Comparison of ENCODE assay signal across 8 mouse cellular contexts in the genomic region with DNA sequence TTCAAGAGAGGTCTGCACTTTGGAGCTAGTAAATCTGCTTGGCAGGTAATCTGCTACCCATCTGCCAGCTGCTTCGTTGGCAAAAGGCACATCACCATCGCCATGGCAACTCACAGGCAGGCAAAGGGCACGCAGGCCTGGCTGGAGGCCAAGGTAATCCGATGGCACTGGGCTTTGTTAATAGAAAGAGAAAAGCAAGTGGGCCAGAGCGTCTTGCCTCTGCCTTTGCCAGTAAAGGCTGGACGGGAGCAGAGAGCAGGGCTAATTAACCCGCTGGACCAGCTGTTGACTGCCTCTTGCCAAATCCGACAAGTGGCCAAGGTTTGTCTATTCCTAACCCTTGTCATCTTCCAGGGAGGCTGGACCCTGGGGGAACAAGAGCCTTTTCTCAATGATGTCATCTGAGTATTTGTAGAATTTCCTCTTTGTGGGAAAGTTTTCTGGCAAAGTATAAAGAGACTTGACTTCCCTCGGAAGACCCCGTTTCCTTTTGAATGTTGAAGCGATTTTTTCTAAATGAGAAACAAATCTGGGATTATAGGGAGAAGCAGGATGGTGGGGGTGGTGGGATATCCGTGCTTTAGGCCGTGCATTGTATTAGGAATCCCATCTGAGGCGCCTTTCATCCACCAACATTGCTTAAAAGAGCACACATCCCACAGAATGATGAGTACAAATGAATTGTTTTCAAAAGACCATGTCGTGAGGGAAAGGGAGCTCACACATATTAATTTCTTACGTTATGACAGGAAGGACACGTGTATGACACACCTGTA.
A peak's percentile ranks its signal among the peaks of the same experiment; 100 is the strongest.
DNase-seq lines count a peak whose midpoint lies in the region; ATAC-seq lines count a peak whose summit lies in the region.

No protein-coding gene starts in this region.

- peaks cover 14% of the 10 kb centered on the region for H3K4me1 ChIP-seq in hindbrain, embryonic 10.5 days (replicated peaks)

- DNase-seq in R1 (ENCODE audit: low read depth, low spot score), result peak; percentile 2
- DNase-seq in cerebellum, adult 18-20 months, result peak; percentile 56 to 58
- DNase-seq in forelimb bud, embryonic 11.5 days (ENCODE audit: low read depth, low spot score), result peak; percentile 26
- peak; percentile 53 for DNase-seq in hindbrain, embryonic 10.5 days (ENCODE audit: low spot score)
- peak; percentile 61 for DNase-seq in layer of hippocampus, adult 9-10 months (ENCODE audit: low spot score)
- peak; percentile 41 for DNase-seq in lung, postnatal 14 days
- DNase-seq in right cerebral cortex, adult 18-20 months, result peak; percentile 64

- H3K4me3 ChIP-seq in hindbrain, embryonic 10.5 days, result no peak overlapping the region

- H3K27me3 ChIP-seq in hindbrain, embryonic 10.5 days (ENCODE audit: insufficient read depth, poor library complexity, severe bottlenecking), result no peaks in the 10 kb centered on the region

- H3K9me3 ChIP-seq in hindbrain, embryonic 10.5 days, result no peaks in the 10 kb centered on the region

- H3K27ac ChIP-seq in hindbrain, embryonic 10.5 days, result no peak overlapping the region

- no peaks in the 10 kb centered on the region for H3K36me3 ChIP-seq in hindbrain, embryonic 10.5 days

- ATAC-seq in granulocyte monocyte progenitor cell, adult 5-6 weeks (replicated peaks; ENCODE audit: poor library complexity, severe bottlenecking), result no peak

- WGBS in hindbrain, embryonic 10.5 days, result 50% methylated on average over 17 of the region's 17 CpGs

Comparison
In these comparisons a context has a peak if more than half of its experiments do, and no peak if none do; other contexts are left out.
1. DNase-seq: peak in every context shown above with its lines; median percentile 64 in right cerebral cortex, adult 18-20 months; 61 in layer of hippocampus, adult 9-10 months; 57 in cerebellum, adult 18-20 months; 53 in hindbrain, embryonic 10.5 days; 41 in lung, postnatal 14 days; 26 in forelimb bud, embryonic 11.5 days; 2 in R1.